Mouse (Mus musculus) left cerebral cortex, adult 8-10 months (tissue): ENCODE measurements around the gene Gm13088. TPM values are rescaled to one million over a fixed set of nuclear protein-coding genes. Genes with fewer than 3 reads are reported as not detected.
"Not testable (repeated sequence)": the region's sequence is repeated elsewhere in the genome, so short reads cannot be mapped to it uniquely, and the experiment has no call there.

Experiments used
- DNase-seq, 2 experiments: peaks; one replicate each; pipeline ENCODE4 v3.0.0; 2022; ENCODE audit warnings: low spot score in 2 of 2
- total RNA-seq, 4 experiments: library from RNA; stranded (reverse); gene quantifications; 2 replicates each; pipeline ENCODE4 v1.2.4; 2022

Gm13088 gene
- not detected for total RNA-seq

- DNase-seq = not testable (repeated sequence)
These were observed at the start of gene Gm13088 for GRCm38 (mm10) chr4:143657146-143657545. TSS of gene Gm13088 (minus strand) at chr4:143657246.

GRCm38 (mm10) chr4:143702611-143703010 lies 45.6 kb upstream of the Gm13088 start, which contains the start of gene Gm13089:
TSS of gene Gm13089 (minus strand) at chr4:143702711.
- no peak for DNase-seq

- DNase-seq = not testable (repeated sequence)
These were observed 38.9 kb downstream of the Gm13088 start for GRCm38 (mm10) chr4:143618101-143618500.

GRCm38 (mm10) chr4:143614703-143615102 lies 42.3 kb downstream of the Gm13088 start, which contains the start of gene Gm13083:
TSS of gene Gm13083 (plus strand) at chr4:143615003.
- DNase-seq = not testable (repeated sequence)

GRCm38 (mm10) chr4:143611927-143612326 lies 45.1 kb downstream of the Gm13088 start:
- DNase-seq = not testable (repeated sequence)

Other genes starting within 250 kb of the Gm13088 start
- gene Pramef8, start 244.8 kb downstream of the Gm13088 start, total RNA-seq = 10 to 100 TPM; 10.4 to 15.2 (median 11.8) TPM
- gene Oog4, start 206.9 kb downstream of the Gm13088 start, total RNA-seq = not detected
- not detected for gene Gm13043, start 145.9 kb downstream of the Gm13088 start, total RNA-seq
- gene Gm13040, start 121.3 kb downstream of the Gm13088 start, total RNA-seq = not detected
- gene BC080695, start 105.5 kb downstream of the Gm13088 start, total RNA-seq = not detected
- not detected for gene Gm13057, start 105.5 kb downstream of the Gm13088 start, total RNA-seq
- not detected for gene Gm13083, start 42.2 kb downstream of the Gm13088 start, total RNA-seq
- not detected for gene Gm13089, start 45.5 kb upstream of the Gm13088 start, total RNA-seq
- gene Gm13078, start 62.2 kb upstream of the Gm13088 start, total RNA-seq = not detected
- gene Gm13023, start 132.1 kb upstream of the Gm13088 start, total RNA-seq = not detected
- gene Gm13084, start 158.8 kb upstream of the Gm13088 start, total RNA-seq = not detected
- gene Gm13103, start 189.3 kb upstream of the Gm13088 start, total RNA-seq = not detected
- gene Pramef6, start 243.1 kb upstream of the Gm13088 start, total RNA-seq = not detected